Mouse (Mus musculus): ENCODE data around the gene Accs. TPM values are rescaled to one million over a fixed set of nuclear protein-coding genes. Genes with fewer than 3 reads are reported as not detected.

Accs gene
- polyA plus RNA-seq, 1 experiment: 0.68 TPM

DNA sequence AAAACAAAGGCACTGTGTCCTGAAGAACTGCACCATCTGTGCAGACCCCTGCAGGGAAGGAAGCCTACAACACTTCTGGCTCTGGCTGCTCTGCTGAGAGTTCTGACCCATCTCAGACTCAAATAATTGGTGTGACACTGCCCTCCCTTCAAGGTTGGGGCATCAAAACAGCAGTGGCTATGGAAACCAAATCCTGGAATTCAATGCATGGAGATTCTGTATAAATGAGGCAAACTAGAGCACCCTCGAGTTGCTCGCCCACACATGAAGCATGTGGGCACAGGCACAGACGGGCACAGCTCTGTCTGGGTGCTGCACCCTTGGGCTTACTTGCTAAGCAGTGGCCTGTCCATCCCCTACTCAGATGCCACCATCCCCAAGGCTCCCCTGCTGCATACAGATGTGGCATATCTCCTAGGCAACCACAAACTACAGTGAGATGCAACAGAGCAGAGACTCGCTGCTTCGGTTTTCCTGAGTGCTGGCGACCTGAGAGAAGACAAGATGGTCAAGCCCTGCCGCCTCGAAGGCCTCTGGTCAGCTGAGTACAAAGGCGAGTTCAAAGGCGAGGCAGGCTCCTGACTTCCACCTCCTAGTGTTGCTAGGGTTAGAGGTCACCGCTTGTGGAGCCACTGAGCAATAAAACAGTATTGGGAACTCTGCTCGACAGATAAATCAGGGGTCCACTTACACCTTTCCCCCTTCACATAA lies 64.9 kb downstream of the Accs start:
- H3K4me1 ChIP-seq: peaks cover 4% of the 10 kb centered on the region
- H3K36me3 ChIP-seq (replicated peaks; ENCODE audit: low read length): peaks cover 74% of the 10 kb centered on the region
- H3K4me3 ChIP-seq (replicated peaks): no peak overlapping the region
- H3K9me3 ChIP-seq: no peaks in the 10 kb centered on the region
- no peaks in the 10 kb centered on the region for H3K27me3 ChIP-seq (replicated peaks)
- TF ChIP-seq GATA1 (IDR thresholded peaks at IDR 0.05; ENCODE audit: borderline replicate concordance, low read length) (no peak), FLI1 (IDR thresholded peaks at IDR 0.05; ENCODE audit: low read length) (no peak)

DNA sequence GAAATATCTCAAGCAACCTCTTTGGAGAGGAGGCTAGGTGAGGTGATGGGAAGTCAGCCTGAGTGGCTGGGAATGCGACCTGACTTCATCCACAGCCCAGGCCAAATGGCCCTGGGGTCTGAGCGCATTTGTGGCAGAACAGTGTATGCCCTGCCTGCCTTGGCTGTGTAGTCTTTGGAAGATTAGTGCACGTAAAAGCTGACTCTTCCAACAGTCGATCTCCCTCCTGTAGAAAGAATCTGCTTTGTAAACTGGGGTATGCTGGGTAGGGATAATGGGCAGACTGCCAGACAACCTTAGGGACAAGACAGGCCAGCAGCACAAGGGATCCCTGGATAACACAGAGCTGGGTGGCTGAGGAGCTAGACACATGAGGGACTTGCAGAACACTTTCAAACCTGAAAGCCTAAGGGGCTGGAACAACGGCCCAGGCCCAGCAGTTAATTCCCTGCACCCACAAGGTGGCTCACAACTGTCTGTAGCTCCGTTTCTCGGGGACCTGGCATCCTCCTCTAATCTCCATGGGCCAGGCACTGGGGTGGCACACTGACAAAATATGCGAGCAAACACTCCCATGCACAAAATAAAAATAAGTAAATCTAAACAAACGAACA lies 65.7 kb downstream of the Accs start:
- Histone ChIP-seq H3K9me3 (no peaks in the 10 kb centered on the region), H3K4me3 (replicated peaks) (no peak overlapping the region), H3K36me3 (replicated peaks; ENCODE audit: low read length) (peaks cover 77% of the 10 kb centered on the region), H3K27me3 (replicated peaks) (no peaks in the 10 kb centered on the region), H3K4me1 (peaks cover 11% of the 10 kb centered on the region)
- TF ChIP-seq GATA1 (IDR thresholded peaks at IDR 0.05; ENCODE audit: borderline replicate concordance, low read length) (no peak), FLI1 (IDR thresholded peaks at IDR 0.05; ENCODE audit: low read length) (no peak)

Other genes starting within 250 kb of the Accs start
- gene Alx4, start 207.6 kb downstream of the Accs start, polyA plus RNA-seq (2012; ENCODE audit: insufficient read depth, low replicate concordance): 0.03 TPM in 1 of 2 replicates, not detected in the other
- 8.0 and 11.8 TPM in 2 replicates for gene Ext2, start 27.4 kb downstream of the Accs start, polyA plus RNA-seq (2012; ENCODE audit: insufficient read depth, low replicate concordance)
- gene Accsl, start 19.2 kb upstream of the Accs start, polyA plus RNA-seq (2012; ENCODE audit: insufficient read depth, low replicate concordance): not detected in 2 replicates
- gene Gm13889, start 107.3 kb upstream of the Accs start, polyA plus RNA-seq (2012; ENCODE audit: insufficient read depth, low replicate concordance): 1.7 and 2.1 TPM in 2 replicates
- not detected in 2 replicates for gene Gm27027, start 146.4 kb upstream of the Accs start, polyA plus RNA-seq (2012; ENCODE audit: insufficient read depth, low replicate concordance)
- gene Alkbh3, start 160.9 kb upstream of the Accs start, polyA plus RNA-seq (2012; ENCODE audit: insufficient read depth, low replicate concordance): 18.0 and 31.2 TPM in 2 replicates

All from megakaryocyte, embryonic 14.5 days (primary cell).